Mouse (Mus musculus): ENCODE results near the gene Galnt18.

GRCm38 (mm10) chr7:111701788-111702187, 78.0 kb downstream of the Galnt18 start:
- TF ChIP-seq CTCF (IDR thresholded peaks at IDR 0.05; ENCODE audit: borderline replicate concordance, extremely low read depth, insufficient read depth, insufficient read length) (no peak), POLR2A (IDR thresholded peaks at IDR 0.05; ENCODE audit: borderline replicate concordance, extremely low read depth, insufficient read depth, insufficient read length, poor library complexity, severe bottlenecking) (no peak)
